Mouse (Mus musculus) neural tube, embryonic 12.5 days (tissue): ENCODE measurements around the gene Cdc42bpb. TPM values are rescaled to one million over a fixed set of nuclear protein-coding genes. Genes with fewer than 3 reads are reported as not detected.

Experiments used
- ATAC-seq: fragments of 200-750 bp; cut with Nextera tagmentation; 2 replicates; pipeline ENCODE4 v1.8.0; 2017; ENCODE audit warnings: low read depth, mild to moderate bottlenecking, moderate TSS enrichment, moderate library complexity; ENCODE audit not compliant: low FRiP score
- H3K27ac ChIP-seq: fragments of 300-500 bp; sonication (generic); 2 replicates; pipeline ENCODE4 v1.5.1; 2016
- H3K27me3 ChIP-seq: fragments of 300-500 bp; sonication (generic); replicated peaks from 2 replicates; pipeline ENCODE4 v1.6.1; 2016; ENCODE audit warnings: mild to moderate bottlenecking
- H3K36me3 ChIP-seq: fragments of 300-500 bp; sonication (generic); 2 replicates; pipeline ENCODE4 v1.6.1; 2016; ENCODE audit warnings: mild to moderate bottlenecking
- H3K4me1 ChIP-seq: fragments of 300-500 bp; sonication (generic); 2 replicates; pipeline ENCODE4 v1.6.1; 2016
- H3K4me2 ChIP-seq: fragments of 300-500 bp; sonication (generic); replicated peaks from 2 replicates; pipeline ENCODE4 v1.6.1; 2016; ENCODE audit warnings: mild to moderate bottlenecking
- H3K4me3 ChIP-seq: fragments of 300-500 bp; sonication (generic); 2 replicates; pipeline ENCODE4 v1.5.1; 2016
- H3K9ac ChIP-seq: fragments of 300-500 bp; sonication (generic); 2 replicates; pipeline ENCODE4 v1.6.1; 2016; ENCODE audit warnings: mild to moderate bottlenecking
- H3K9me3 ChIP-seq: fragments of 300-500 bp; sonication (generic); 2 replicates; pipeline ENCODE4 v1.6.1; 2016; ENCODE audit warnings: mild to moderate bottlenecking
- WGBS: fragments of 180-500 bp; shearing (Covaris S2); methylation state at CpG from one replicate; pipeline ENCODE4 v1.1.7; 2016; 5-methylcytosine and 5-hydroxymethylcytosine counted together
- polyA plus RNA-seq: library from polyadenylated mRNA; unstranded; fragments of >200 nt; fragmentation: Nextera tagmentation; extraction: Ambion mirVana; gene quantifications from 2 replicates; pipeline ENCODE4 v1.2.1, GENCODE M21; 2016

Gene Cdc42bpb
- polyA plus RNA-seq, 1 experiment from 2014 or later, result 44.9 TPM

- 41% methylated on average over 25 of the region's 25 CpGs for WGBS
- peaks cover 21% of the 10 kb centered on the region for H3K4me1 ChIP-seq
- H3K27me3 ChIP-seq, result peaks cover 67% of the 10 kb centered on the region
- H3K27ac ChIP-seq, result no peak within 1 kb of the TSS
- H3K9me3 ChIP-seq, result no peaks in the 10 kb centered on the region
- H3K9ac ChIP-seq, result no peak within 1 kb of the TSS
- H3K4me3 ChIP-seq, result no peak within 1 kb of the TSS
- H3K4me2 ChIP-seq, result no peak within 1 kb of the TSS
- ATAC-seq, result no peak
- peaks cover 4% of the 10 kb centered on the region; the same call in 1 of the 2 replicates for H3K36me3 ChIP-seq
These were observed 106.8 kb downstream of the Cdc42bpb start, which contains the start of gene Amn for GRCm38 (mm10) chr12:111270629-111271277. Amn (plus strand) TSS chr12:111271095.

- ATAC-seq, result no peak
These were observed 109.7 kb downstream of the Cdc42bpb start for GRCm38 (mm10) chr12:111267673-111268325.

GRCm38 (mm10) chr12:111266592-111266991 is 110.9 kb downstream of the Cdc42bpb start:
- no peak overlapping the region for H3K4me2 ChIP-seq
- peaks cover 24% of the 10 kb centered on the region for H3K36me3 ChIP-seq
- WGBS, result 84% methylated on average over 12 of the region's 12 CpGs
- no peaks in the 10 kb centered on the region for H3K9me3 ChIP-seq
- no peaks in the 10 kb centered on the region for H3K4me1 ChIP-seq
- ATAC-seq, result no peak
- H3K27ac ChIP-seq, result no peak overlapping the region
- no peak overlapping the region for H3K4me3 ChIP-seq
- H3K27me3 ChIP-seq, result peaks cover 25% of the 10 kb centered on the region
- no peak overlapping the region for H3K9ac ChIP-seq

More at GRCm38 (mm10) chr12:111267673-111268325, 109.7 kb downstream of the Cdc42bpb start:
- WGBS, result 73% methylated on average over 4 of the region's 4 CpGs
- H3K36me3 ChIP-seq, result peaks cover 19% of the 10 kb centered on the region
- H3K9me3 ChIP-seq, result no peaks in the 10 kb centered on the region
- no peak overlapping the region for H3K4me3 ChIP-seq
- peaks cover 37% of the 10 kb centered on the region for H3K27me3 ChIP-seq
- H3K4me2 ChIP-seq, result no peak overlapping the region
- H3K9ac ChIP-seq, result no peak overlapping the region
- no peaks in the 10 kb centered on the region for H3K4me1 ChIP-seq
- no peak overlapping the region for H3K27ac ChIP-seq

GRCm38 (mm10) chr12:111265212-111265611 is 112.3 kb downstream of the Cdc42bpb start:
- Histone ChIP-seq H3K36me3 (peaks cover 38% of the 10 kb centered on the region), H3K27ac (no peak overlapping the region), H3K9me3 (no peaks in the 10 kb centered on the region), H3K9ac (no peak overlapping the region), H3K4me1 (no peaks in the 10 kb centered on the region), H3K4me2 (no peak overlapping the region), H3K27me3 (peaks cover 11% of the 10 kb centered on the region), H3K4me3 (no peak overlapping the region)
- no peak for ATAC-seq
- WGBS, result 70% methylated on average over 5 of the region's 5 CpGs

GRCm38 (mm10) chr12:111263650-111264049 is 113.9 kb downstream of the Cdc42bpb start:
- Histone ChIP-seq H3K36me3 (peaks cover 38% of the 10 kb centered on the region), H3K4me2 (no peak overlapping the region), H3K4me1 (no peaks in the 10 kb centered on the region), H3K9me3 (no peaks in the 10 kb centered on the region), H3K9ac (no peak overlapping the region), H3K27ac (no peak overlapping the region), H3K4me3 (no peak overlapping the region), H3K27me3 (no peaks in the 10 kb centered on the region)
- 95% methylated on average over 16 of the region's 16 CpGs for WGBS
- ATAC-seq, result no peak

- Histone ChIP-seq H3K9me3 (no peaks in the 10 kb centered on the region), H3K4me1 (no peaks in the 10 kb centered on the region), H3K27ac (no peak overlapping the region), H3K36me3 (peaks cover 43% of the 10 kb centered on the region), H3K4me2 (no peak overlapping the region), H3K9ac (no peak overlapping the region), H3K27me3 (no peaks in the 10 kb centered on the region), H3K4me3 (no peak overlapping the region)
- no peak for ATAC-seq
- WGBS, result 79% methylated on average over 9 of the region's 9 CpGs
These were observed 126.3 kb downstream of the Cdc42bpb start for GRCm38 (mm10) chr12:111251227-111251626.

- Histone ChIP-seq H3K36me3 (peaks cover 38% of the 10 kb centered on the region), H3K4me1 (no peaks in the 10 kb centered on the region), H3K4me2 (no peak overlapping the region), H3K9ac (no peak overlapping the region), H3K9me3 (no peaks in the 10 kb centered on the region), H3K27me3 (no peaks in the 10 kb centered on the region), H3K4me3 (no peak overlapping the region), H3K27ac (no peak overlapping the region)
- 86% methylated on average over 8 of the region's 8 CpGs for WGBS
- ATAC-seq, result no peak
These were observed 127.4 kb downstream of the Cdc42bpb start for GRCm38 (mm10) chr12:111250116-111250515.

GRCm38 (mm10) chr12:111249095-111249494 is 128.4 kb downstream of the Cdc42bpb start:
- Histone ChIP-seq H3K9ac (no peak overlapping the region), H3K36me3 (peaks cover 38% of the 10 kb centered on the region), H3K4me3 (no peak overlapping the region), H3K4me1 (no peaks in the 10 kb centered on the region), H3K4me2 (no peak overlapping the region), H3K27me3 (no peaks in the 10 kb centered on the region), H3K27ac (no peak overlapping the region), H3K9me3 (no peaks in the 10 kb centered on the region)
- ATAC-seq, result no peak
- WGBS, result 67% methylated on average over 3 of the region's 3 CpGs

- Histone ChIP-seq H3K27ac (no peak overlapping the region), H3K36me3 (peaks cover 56% of the 10 kb centered on the region), H3K9me3 (no peaks in the 10 kb centered on the region), H3K4me2 (no peak overlapping the region), H3K4me3 (no peak overlapping the region), H3K4me1 (no peaks in the 10 kb centered on the region), H3K27me3 (no peaks in the 10 kb centered on the region), H3K9ac (no peak overlapping the region)
- no peak for ATAC-seq
- 92% methylated on average over 9 of the region's 9 CpGs for WGBS
These were observed 130.6 kb downstream of the Cdc42bpb start for GRCm38 (mm10) chr12:111246808-111247464.

- Histone ChIP-seq H3K4me3 (no peak overlapping the region), H3K4me2 (no peak overlapping the region), H3K4me1 (no peaks in the 10 kb centered on the region), H3K9ac (no peak overlapping the region), H3K27ac (no peak overlapping the region), H3K36me3 (peaks cover 56% of the 10 kb centered on the region), H3K9me3 (no peaks in the 10 kb centered on the region), H3K27me3 (no peaks in the 10 kb centered on the region)
- no peak for ATAC-seq
- 86% methylated on average over 6 of the region's 6 CpGs for WGBS
These were observed 132.4 kb downstream of the Cdc42bpb start for GRCm38 (mm10) chr12:111245070-111245469.

- no peak for ATAC-seq
- no peak overlapping the region for H3K4me3 ChIP-seq
- H3K27ac ChIP-seq, result no peak overlapping the region
- no peaks in the 10 kb centered on the region for H3K9me3 ChIP-seq
- 91% methylated on average over 12 of the region's 12 CpGs for WGBS
- no peak overlapping the region for H3K4me2 ChIP-seq
- no peaks in the 10 kb centered on the region for H3K27me3 ChIP-seq
- peaks cover 57% of the 10 kb centered on the region for H3K36me3 ChIP-seq
- H3K4me1 ChIP-seq, result no peaks in the 10 kb centered on the region
- no peak overlapping the region for H3K9ac ChIP-seq
These were observed 133.8 kb downstream of the Cdc42bpb start for GRCm38 (mm10) chr12:111243733-111244132.
